Mouse (Mus musculus): ENCODE measurements around the gene Tbc1d13. TPM values are rescaled to one million over a fixed set of nuclear protein-coding genes. Genes with fewer than 3 reads are reported as not detected.

The Tbc1d13 gene
- 48.5 and 50.9 TPM in 2 replicates for polyA plus RNA-seq (2012; rRNA removed)

- H3K4me1 ChIP-seq (ENCODE audit: control insufficient read depth, insufficient read depth, insufficient read length), result peaks cover 8% of the 10 kb centered on the region; the same call in 1 of the 2 replicates
- peaks cover 9% of the 10 kb centered on the region for H3K36me3 ChIP-seq (ENCODE audit: control insufficient read depth, insufficient read depth, low read length)
- peak; percentile 94 to 99 for DNase-seq (ENCODE audit: low read depth in 1 of 2, low spot score in 2 of 2)
- peak within 1 kb of the TSS; percentile 89 for H3K4me3 ChIP-seq (ENCODE audit: extremely low read depth, insufficient read depth, insufficient read length)
- WGBS, result 1% methylated on average over 45 of the region's 46 CpGs
- peak within 1 kb of the TSS; percentile 75 for H3K27ac ChIP-seq (ENCODE audit: insufficient read depth, low read length)
- TF ChIP-seq CTCF (IDR thresholded peaks at IDR 0.05; ENCODE audit: extremely low read depth, insufficient read depth, insufficient read length, insufficient replicate concordance) (no peak), POLR2A (IDR thresholded peaks at IDR 0.05; ENCODE audit: low read depth, low read length) (peak; percentile 97)
- H3K27me3 ChIP-seq (ENCODE audit: control insufficient read depth, insufficient read depth, low read length), result no peaks in the 10 kb centered on the region
These were observed at the start of gene Tbc1d13 for GRCm38 (mm10) chr2:30133613-30134377. Tbc1d13 (plus strand) TSS chr2:30133746.

GRCm38 (mm10) chr2:30084113-30084512, 49.4 kb upstream of the Tbc1d13 start:
- Histone ChIP-seq H3K27me3 (ENCODE audit: control insufficient read depth, insufficient read depth, low read length) (no peaks in the 10 kb centered on the region), H3K4me1 (ENCODE audit: control insufficient read depth, insufficient read depth, insufficient read length) (no peaks in the 10 kb centered on the region; the same call in 1 of the 2 replicates), H3K27ac (ENCODE audit: insufficient read depth, low read length) (no peak overlapping the region), H3K36me3 (ENCODE audit: control insufficient read depth, insufficient read depth, low read length) (no peaks in the 10 kb centered on the region), H3K4me3 (ENCODE audit: extremely low read depth, insufficient read depth, insufficient read length) (no peak overlapping the region)
- TF ChIP-seq POLR2A (IDR thresholded peaks at IDR 0.05; ENCODE audit: low read depth, low read length) (no peak), CTCF (IDR thresholded peaks at IDR 0.05; ENCODE audit: extremely low read depth, insufficient read depth, insufficient read length, insufficient replicate concordance) (no peak)
- DNase-seq (ENCODE audit: low read depth in 1 of 2, low spot score in 2 of 2), result no peak
- WGBS, result 43% methylated on average over 5 of the region's 5 CpGs

- no peaks in the 10 kb centered on the region; the same call in 1 of the 2 replicates for H3K4me1 ChIP-seq (ENCODE audit: control insufficient read depth, insufficient read depth, insufficient read length)
- no peak overlapping the region for H3K4me3 ChIP-seq (ENCODE audit: extremely low read depth, insufficient read depth, insufficient read length)
- H3K27ac ChIP-seq (ENCODE audit: insufficient read depth, low read length), result no peak overlapping the region
- TF ChIP-seq POLR2A (IDR thresholded peaks at IDR 0.05; ENCODE audit: low read depth, low read length), result no peak
- no peak for TF ChIP-seq CTCF (IDR thresholded peaks at IDR 0.05; ENCODE audit: extremely low read depth, insufficient read depth, insufficient read length, insufficient replicate concordance)
- no peak for DNase-seq (ENCODE audit: low read depth in 1 of 2, low spot score in 2 of 2)
- H3K36me3 ChIP-seq (ENCODE audit: control insufficient read depth, insufficient read depth, low read length), result no peaks in the 10 kb centered on the region
- no peaks in the 10 kb centered on the region for H3K27me3 ChIP-seq (ENCODE audit: control insufficient read depth, insufficient read depth, low read length)
- WGBS, result 86% methylated on average over 12 of the region's 12 CpGs
These were observed 48.9 kb upstream of the Tbc1d13 start for GRCm38 (mm10) chr2:30084632-30085031.

GRCm38 (mm10) chr2:30087310-30087709, 46.2 kb upstream of the Tbc1d13 start:
- DNase-seq (ENCODE audit: low read depth in 1 of 2, low spot score in 2 of 2), result no peak
- TF ChIP-seq CTCF (IDR thresholded peaks at IDR 0.05; ENCODE audit: extremely low read depth, insufficient read depth, insufficient read length, insufficient replicate concordance) (no peak), POLR2A (IDR thresholded peaks at IDR 0.05; ENCODE audit: low read depth, low read length) (no peak)
- Histone ChIP-seq H3K36me3 (ENCODE audit: control insufficient read depth, insufficient read depth, low read length) (peaks cover 12% of the 10 kb centered on the region), H3K4me3 (ENCODE audit: extremely low read depth, insufficient read depth, insufficient read length) (no peak overlapping the region), H3K27me3 (ENCODE audit: control insufficient read depth, insufficient read depth, low read length) (no peaks in the 10 kb centered on the region), H3K27ac (ENCODE audit: insufficient read depth, low read length) (no peak overlapping the region), H3K4me1 (ENCODE audit: control insufficient read depth, insufficient read depth, insufficient read length) (no peaks in the 10 kb centered on the region; the same call in 1 of the 2 replicates)
- 81% methylated on average over 4 of the region's 4 CpGs for WGBS

- Histone ChIP-seq H3K4me3 (ENCODE audit: extremely low read depth, insufficient read depth, insufficient read length) (no peak overlapping the region), H3K36me3 (ENCODE audit: control insufficient read depth, insufficient read depth, low read length) (peaks cover 12% of the 10 kb centered on the region), H3K4me1 (ENCODE audit: control insufficient read depth, insufficient read depth, insufficient read length) (peaks cover 7% of the 10 kb centered on the region; the same call in 1 of the 2 replicates), H3K27me3 (ENCODE audit: control insufficient read depth, insufficient read depth, low read length) (no peaks in the 10 kb centered on the region), H3K27ac (ENCODE audit: insufficient read depth, low read length) (no peak overlapping the region)
- 97% methylated on average over 12 of the region's 12 CpGs for WGBS
- no peak for TF ChIP-seq POLR2A (IDR thresholded peaks at IDR 0.05; ENCODE audit: low read depth, low read length)
- TF ChIP-seq CTCF (IDR thresholded peaks at IDR 0.05; ENCODE audit: extremely low read depth, insufficient read depth, insufficient read length, insufficient replicate concordance), result no peak
- DNase-seq (ENCODE audit: low read depth in 1 of 2, low spot score in 2 of 2), result no peak
These were observed 42.0 kb upstream of the Tbc1d13 start for GRCm38 (mm10) chr2:30091521-30091920.

GRCm38 (mm10) chr2:30092280-30092918, 41.1 kb upstream of the Tbc1d13 start:
- peaks cover 12% of the 10 kb centered on the region for H3K36me3 ChIP-seq (ENCODE audit: control insufficient read depth, insufficient read depth, low read length)
- peak overlapping the region; percentile 96; the same call in 1 of the 2 replicates for H3K4me3 ChIP-seq (ENCODE audit: extremely low read depth, insufficient read depth, insufficient read length)
- no peak for DNase-seq (ENCODE audit: low read depth in 1 of 2, low spot score in 2 of 2)
- H3K27me3 ChIP-seq (ENCODE audit: control insufficient read depth, insufficient read depth, low read length), result no peaks in the 10 kb centered on the region
- no peak for TF ChIP-seq POLR2A (IDR thresholded peaks at IDR 0.05; ENCODE audit: low read depth, low read length)
- no peak for TF ChIP-seq CTCF (IDR thresholded peaks at IDR 0.05; ENCODE audit: extremely low read depth, insufficient read depth, insufficient read length, insufficient replicate concordance)
- WGBS, result 85% methylated on average over 6 of the region's 6 CpGs
- H3K27ac ChIP-seq (ENCODE audit: insufficient read depth, low read length), result no peak overlapping the region
- H3K4me1 ChIP-seq (ENCODE audit: control insufficient read depth, insufficient read depth, insufficient read length), result peaks cover 7% of the 10 kb centered on the region; the same call in 1 of the 2 replicates
